Mouse (Mus musculus): ENCODE measurements around the gene Gm20388.

- TF ChIP-seq CTCF (IDR thresholded peaks at IDR 0.05; ENCODE audit: low read depth) (no peak), EP300 (optimal IDR thresholded peaks at IDR 0.05) (no peak)
These were observed 3133.3 kb downstream of the Gm20388 start for GRCm38 (mm10) chr8:123043941-123044340.
